Mouse (Mus musculus) heart, embryonic 11.5 days (tissue): ENCODE measurements around the gene Anp32a. TPM values are rescaled to one million over a fixed set of nuclear protein-coding genes. Genes with fewer than 3 reads are reported as not detected.

Experiments used
- ATAC-seq: fragments of 200-750 bp; cut with Nextera tagmentation; replicated peaks from 2 replicates; pipeline ENCODE4 v1.8.0; 2017; ENCODE audit warnings: moderate library complexity; ENCODE audit not compliant: insufficient number of reproducible peaks, low FRiP score, low TSS enrichment
- H3K27ac ChIP-seq: fragments of 300-500 bp; sonication (generic); 2 replicates; pipeline ENCODE4 v1.5.1; 2014; ENCODE audit warnings: mild to moderate bottlenecking, low read depth, low read length
- H3K27me3 ChIP-seq: fragments of 300-500 bp; sonication (generic); 2 replicates; pipeline ENCODE4 v1.6.1; 2014; ENCODE audit warnings: mild to moderate bottlenecking, low read length, mixed read lengths; ENCODE audit not compliant: control insufficient read depth, insufficient read depth
- H3K36me3 ChIP-seq: fragments of 300-500 bp; sonication (generic); 2 replicates; pipeline ENCODE4 v1.6.1; 2014; ENCODE audit warnings: mild to moderate bottlenecking, low read length, moderate library complexity, mixed read lengths; ENCODE audit not compliant: control insufficient read depth, insufficient read depth
- H3K4me1 ChIP-seq: fragments of 300-500 bp; sonication (generic); 2 replicates; pipeline ENCODE4 v1.6.1; 2014; ENCODE audit warnings: low read length; ENCODE audit not compliant: control insufficient read depth, insufficient read depth
- H3K4me2 ChIP-seq: fragments of 300-500 bp; sonication (generic); 2 replicates; pipeline ENCODE4 v1.6.1; 2014; ENCODE audit warnings: mild to moderate bottlenecking, moderate library complexity
- H3K4me3 ChIP-seq: fragments of 300-500 bp; sonication (generic); 2 replicates; pipeline ENCODE4 v1.5.1; 2014; ENCODE audit warnings: low read depth, low read length
- H3K9ac ChIP-seq: fragments of 300-500 bp; sonication (generic); 2 replicates; pipeline ENCODE4 v1.6.1; 2014; ENCODE audit warnings: mild to moderate bottlenecking, low read depth, low read length, moderate library complexity
- H3K9me3 ChIP-seq: fragments of 300-500 bp; sonication (generic); replicated peaks from 2 replicates; pipeline ENCODE4 v1.6.1; 2016; ENCODE audit warnings: low read length; ENCODE audit not compliant: control insufficient read depth
- WGBS: fragments of 180-500 bp; shearing (Covaris S2); extraction: QIAGEN DNeasy Blood & Tissue Kit; methylation state at CpG from one replicate; pipeline ENCODE4 v1.1.7; 2014; ENCODE audit not compliant: insufficient replicate concordance; 5-methylcytosine and 5-hydroxymethylcytosine counted together
- polyA plus RNA-seq: library from polyadenylated mRNA; unstranded; fragments of >200 nt; fragmentation: Nextera tagmentation; extraction: Ambion mirVana; gene quantifications from 2 replicates; pipeline ENCODE4 v1.2.1, GENCODE M21; 2014

The Anp32a gene
- polyA plus RNA-seq, 1 experiment from 2014 or later, result 120 TPM

DNA sequence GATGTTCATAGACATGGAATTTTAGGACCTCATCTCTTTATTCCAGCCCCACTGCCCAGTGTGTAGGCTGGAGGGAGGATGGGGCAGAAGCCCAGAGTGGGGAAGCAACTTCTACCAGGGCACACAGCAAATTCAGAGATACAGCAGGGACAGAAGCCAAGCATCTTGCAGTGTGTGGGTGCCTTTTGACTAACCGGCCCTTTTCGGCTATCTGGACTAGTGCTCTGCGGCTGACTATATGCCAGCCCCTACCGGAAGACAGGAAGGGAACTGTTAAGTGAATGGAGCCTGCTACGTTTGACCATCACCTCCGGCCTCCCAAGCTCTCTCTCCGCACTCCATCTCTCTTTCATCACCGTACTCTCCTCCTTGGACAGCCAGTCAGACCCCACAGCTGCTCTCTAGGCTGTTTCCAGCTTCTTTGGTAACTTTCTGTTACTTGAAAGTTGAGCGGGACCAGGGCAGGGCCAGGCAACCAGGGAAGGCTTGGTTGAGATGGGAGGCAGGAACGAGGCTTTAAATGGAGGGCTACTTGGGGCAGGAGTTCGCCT is 21.8 kb downstream of the Anp32a start:
- Histone ChIP-seq H3K27me3 (no peaks in the 10 kb centered on the region), H3K4me3 (no peak overlapping the region), H3K4me2 (peak overlapping the region; percentile 67), H3K36me3 (0 out of 2 replicates have a peak, but pooled peaks cover 3% of the 10 kb centered on the region), H3K9ac (peak overlapping the region; percentile 62; the same call in 1 of the 2 replicates), H3K27ac (0 out of 2 replicates have a peak overlapping the region, but pooled peaks have one; percentile 57), H3K9me3 (no peaks in the 10 kb centered on the region), H3K4me1 (peaks cover 82% of the 10 kb centered on the region)
- 17% methylated on average over 11 of the region's 11 CpGs for WGBS
- no peak for ATAC-seq

DNA sequence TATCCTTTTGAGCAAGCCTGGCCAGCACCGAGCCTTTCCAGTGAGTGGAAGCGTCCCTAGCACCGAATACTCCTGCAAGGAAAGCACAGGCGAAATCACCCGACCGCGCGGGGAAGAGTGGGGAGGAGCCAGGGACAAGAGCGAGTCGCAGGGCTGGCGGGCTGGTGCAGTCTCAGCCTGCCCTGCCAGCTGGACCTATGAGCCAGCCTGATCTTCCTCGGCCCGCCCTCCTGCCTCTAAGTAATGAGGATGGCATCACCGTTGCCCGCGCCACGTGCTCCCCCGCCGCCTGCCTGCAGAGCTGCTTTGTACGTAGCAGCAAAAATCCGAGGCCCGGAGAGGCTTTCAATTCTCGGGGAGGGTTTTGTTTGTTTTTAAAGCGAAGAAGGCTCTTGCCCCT is 22.5 kb downstream of the Anp32a start:
- H3K4me1 ChIP-seq, result peaks cover 89% of the 10 kb centered on the region
- WGBS, result 6% methylated on average over 24 of the region's 24 CpGs
- H3K4me2 ChIP-seq, result peak overlapping the region; percentile 67
- H3K27me3 ChIP-seq, result no peaks in the 10 kb centered on the region
- 0 out of 2 replicates have a peak, but pooled peaks cover 3% of the 10 kb centered on the region for H3K36me3 ChIP-seq
- H3K4me3 ChIP-seq, result peak overlapping the region; percentile 19; the same call in 1 of the 2 replicates
- H3K9me3 ChIP-seq, result no peaks in the 10 kb centered on the region
- peak; percentile 62 for ATAC-seq
- peak overlapping the region; percentile 62; the same call in 1 of the 2 replicates for H3K9ac ChIP-seq
- H3K27ac ChIP-seq, result peak overlapping the region; percentile 57

DNA sequence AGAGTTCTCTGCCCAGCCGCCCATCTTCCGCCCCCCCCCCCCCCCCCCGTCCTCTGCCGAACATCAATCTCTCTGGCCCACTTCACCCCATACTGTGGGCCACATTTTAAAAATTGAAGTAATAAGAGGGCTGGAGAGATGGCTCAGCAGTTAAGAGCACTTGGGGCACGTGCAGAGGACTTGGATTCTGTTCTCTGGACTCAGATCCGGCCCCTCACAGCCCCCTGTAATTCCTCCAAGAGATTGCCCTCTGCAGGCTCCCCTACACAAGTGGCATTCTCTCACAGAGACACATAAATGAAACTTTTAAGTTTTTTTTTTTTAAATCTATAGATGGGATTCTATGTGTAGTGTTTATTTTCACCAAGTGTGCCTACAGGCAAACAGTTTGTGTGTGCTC is 23.1 kb downstream of the Anp32a start:
- H3K27ac ChIP-seq, result no peak overlapping the region; the same call in 1 of the 2 replicates
- H3K4me1 ChIP-seq, result peaks cover 93% of the 10 kb centered on the region
- H3K27me3 ChIP-seq, result no peaks in the 10 kb centered on the region
- no peak overlapping the region for H3K4me3 ChIP-seq
- H3K9me3 ChIP-seq, result no peaks in the 10 kb centered on the region
- 35% methylated on average over 5 of the region's 6 CpGs for WGBS
- ATAC-seq, result no peak
- 0 out of 2 replicates have a peak, but pooled peaks cover 3% of the 10 kb centered on the region for H3K36me3 ChIP-seq
- peak overlapping the region; percentile 67 for H3K4me2 ChIP-seq
- H3K9ac ChIP-seq, result no peak overlapping the region; the same call in 1 of the 2 replicates

DNA sequence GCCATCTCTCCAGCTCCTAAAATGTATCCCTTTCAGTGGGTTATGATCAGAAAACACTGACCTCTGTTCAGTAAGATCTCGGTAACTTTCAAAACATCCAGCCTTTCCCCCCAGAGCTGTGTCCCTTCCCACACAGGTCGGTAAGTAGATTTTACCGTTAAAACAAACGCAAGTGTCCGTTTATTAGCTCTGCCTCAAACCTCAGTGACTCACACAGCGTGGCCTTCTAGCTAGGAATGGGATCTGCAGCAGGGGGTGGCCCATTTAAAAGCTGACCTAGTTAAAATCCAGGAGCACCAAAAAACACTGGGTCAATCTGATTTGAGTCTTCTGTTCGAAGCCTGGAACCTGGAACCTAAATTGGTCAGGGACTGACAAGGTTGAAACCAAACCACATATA is 23.7 kb downstream of the Anp32a start:
- Histone ChIP-seq H3K36me3 (0 out of 2 replicates have a peak, but pooled peaks cover under 1% of the 10 kb centered on the region), H3K4me3 (no peak overlapping the region), H3K9me3 (no peaks in the 10 kb centered on the region), H3K27ac (peak overlapping the region; percentile 16; the same call in 1 of the 2 replicates), H3K4me1 (peaks cover 95% of the 10 kb centered on the region), H3K4me2 (no peak overlapping the region), H3K27me3 (no peaks in the 10 kb centered on the region), H3K9ac (no peak overlapping the region)
- ATAC-seq, result no peak
- WGBS, result 65% methylated on average over 7 of the region's 7 CpGs

DNA sequence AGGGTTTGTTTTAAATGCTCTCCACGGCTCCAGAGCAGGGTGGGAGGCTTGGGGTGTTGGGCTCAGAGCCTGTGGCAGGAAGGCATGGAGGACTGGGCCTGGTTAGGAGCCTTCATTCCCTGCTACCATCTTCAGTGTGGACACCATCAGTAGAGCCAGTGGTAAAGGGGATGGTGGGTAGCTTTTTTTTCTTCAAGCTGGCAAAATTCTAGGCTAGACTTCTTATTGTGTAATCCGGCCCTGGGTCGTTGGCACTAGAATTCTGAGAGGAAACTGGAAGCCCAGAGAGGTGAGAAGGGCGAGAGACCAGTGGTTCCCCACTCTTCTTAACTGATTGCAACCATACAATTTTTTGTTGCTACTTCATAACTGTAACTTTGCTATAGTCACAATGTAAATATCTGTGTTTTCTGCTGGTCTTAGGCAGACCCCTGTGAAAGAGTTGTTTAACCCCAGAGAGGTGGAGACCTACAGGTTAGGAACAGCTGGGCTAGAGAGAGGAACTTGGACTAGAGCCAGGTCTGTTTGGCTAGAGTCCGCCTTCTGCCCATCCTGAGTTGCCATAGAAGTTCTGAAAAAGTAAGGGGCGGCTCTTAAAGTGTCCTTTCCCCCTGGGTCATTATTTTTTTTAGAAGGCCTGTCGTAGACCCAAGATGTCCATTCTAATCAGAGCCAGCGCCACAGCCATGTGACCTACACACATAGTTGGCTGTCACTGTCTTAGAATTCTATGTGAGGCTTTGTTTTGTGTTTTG is 24.4 kb downstream of the Anp32a start:
- H3K4me2 ChIP-seq, result no peak overlapping the region
- no peaks in the 10 kb centered on the region for H3K9me3 ChIP-seq
- no peak overlapping the region for H3K4me3 ChIP-seq
- H3K27me3 ChIP-seq, result no peaks in the 10 kb centered on the region
- peaks cover 96% of the 10 kb centered on the region for H3K4me1 ChIP-seq
- no peaks in the 10 kb centered on the region for H3K36me3 ChIP-seq
- 71% methylated on average over 8 of the region's 8 CpGs for WGBS
- no peak for ATAC-seq
- H3K9ac ChIP-seq, result no peak overlapping the region
- no peak overlapping the region for H3K27ac ChIP-seq

DNA sequence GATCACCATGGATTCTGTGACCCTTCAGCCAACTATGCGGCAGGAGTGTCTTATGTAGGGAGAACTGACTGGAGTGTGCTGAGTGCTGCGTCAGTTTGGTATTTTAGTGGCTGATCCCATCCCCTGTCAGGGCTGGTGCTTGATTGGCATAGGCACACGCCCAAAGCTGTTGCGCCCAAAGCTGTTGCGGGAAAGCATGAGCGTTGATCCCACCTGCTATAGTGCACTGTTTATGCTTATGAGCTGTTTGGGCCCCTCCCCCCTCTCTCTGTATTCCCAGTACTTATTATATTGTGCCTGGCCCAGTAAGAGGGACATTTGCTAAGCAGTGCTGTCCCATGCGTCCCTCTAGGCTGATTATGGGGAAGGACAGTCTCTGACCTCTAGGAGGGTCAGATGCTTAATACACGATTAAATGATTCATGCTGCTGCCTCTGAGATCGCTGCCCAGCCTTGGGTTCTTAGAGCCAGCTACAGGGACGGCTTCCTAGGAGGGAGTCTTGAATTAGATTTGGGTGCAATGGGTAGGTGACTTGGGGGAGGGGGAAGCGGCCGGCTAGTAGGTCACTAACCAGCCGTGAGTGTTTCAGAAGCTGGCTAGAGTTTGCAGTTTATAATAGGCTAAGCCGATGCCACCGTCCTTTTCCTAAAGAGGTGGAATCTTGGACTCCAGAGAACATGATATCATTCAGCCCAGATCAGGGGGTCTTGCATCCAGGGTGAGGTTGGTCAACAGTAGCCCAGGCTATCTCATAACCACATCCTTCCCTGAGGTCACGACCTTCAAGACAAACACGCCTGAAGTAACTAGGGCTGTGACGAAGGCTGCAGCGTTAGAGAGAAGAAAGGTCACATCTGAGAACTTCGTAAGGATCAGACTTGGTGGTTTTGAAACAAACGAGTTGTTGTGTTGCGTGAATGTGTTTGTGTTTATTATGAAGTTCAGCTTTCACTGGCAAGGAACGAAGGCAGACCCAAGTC is 25.7 kb downstream of the Anp32a start:
- 55% methylated on average over 23 of the region's 23 CpGs for whole genome bisulfite sequencing
- no peaks in the 10 kb centered on the region for H3K27me3 ChIP-seq
- H3K27ac ChIP-seq, result peak overlapping the region; percentile 68
- H3K36me3 ChIP-seq, result no peaks in the 10 kb centered on the region
- H3K4me3 ChIP-seq, result no peak overlapping the region
- H3K9me3 ChIP-seq, result no peaks in the 10 kb centered on the region
- peaks cover 85% of the 10 kb centered on the region for H3K4me1 ChIP-seq
- ATAC-seq, result no peak
- H3K9ac ChIP-seq, result peak overlapping the region; percentile 56; the same call in 1 of the 2 replicates
- peak overlapping the region; percentile 34 for H3K4me2 ChIP-seq

DNA sequence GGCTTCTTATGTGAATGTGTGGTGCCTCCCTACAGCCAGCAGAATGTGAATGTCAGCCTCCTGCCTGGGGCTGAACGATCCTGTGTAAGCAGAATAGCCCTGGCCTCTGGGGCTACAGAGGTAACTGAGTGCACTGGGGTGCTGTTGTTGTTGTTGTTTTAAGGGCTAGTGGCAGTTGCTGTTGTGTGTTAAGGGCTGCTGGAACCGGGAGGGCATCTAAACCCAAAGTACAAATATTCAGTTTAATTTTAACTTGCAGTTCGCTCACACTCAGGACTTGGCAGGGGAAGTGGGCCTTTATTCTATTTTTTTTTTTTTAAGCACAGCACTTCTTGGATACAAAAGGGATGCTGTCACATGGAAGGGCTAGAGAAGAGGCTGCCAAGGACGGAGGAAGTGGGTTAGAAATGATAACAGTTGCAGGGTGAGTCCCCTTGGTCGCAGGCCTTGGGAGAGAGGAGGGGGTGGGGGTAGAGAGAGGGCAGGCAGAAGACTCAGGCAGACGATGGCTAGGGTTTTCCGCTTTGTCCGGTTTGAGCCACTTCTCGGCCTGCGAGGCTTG is 26.5 kb downstream of the Anp32a start:
- Histone ChIP-seq H3K27me3 (no peaks in the 10 kb centered on the region), H3K4me3 (no peak overlapping the region), H3K27ac (peak overlapping the region; percentile 68), H3K4me1 (peaks cover 82% of the 10 kb centered on the region), H3K4me2 (peak overlapping the region; percentile 24; the same call in 1 of the 2 replicates), H3K36me3 (0 out of 2 replicates have a peak, but pooled peaks cover under 1% of the 10 kb centered on the region), H3K9me3 (no peaks in the 10 kb centered on the region), H3K9ac (peak overlapping the region; percentile 56; the same call in 1 of the 2 replicates)
- ATAC-seq, result no peak
- 40% methylated on average over 10 of the region's 10 CpGs for WGBS
